Mouse (Mus musculus): Measurements from ENCODE around the gene Shank2.
A peak's percentile ranks its signal among the peaks of the same experiment; 100 is the strongest.

Shank2 gene

GRCm38 (mm10) chr7:144170272-144170671, 168.5 kb downstream of the Shank2 start:
- no peak for DNase-seq (ENCODE audit: low read depth, low spot score)

GRCm38 (mm10) chr7:144170686-144171085, 169.0 kb downstream of the Shank2 start:
- no peak for DNase-seq (ENCODE audit: low read depth, low spot score)

- no peak for DNase-seq (ENCODE audit: low read depth, low spot score)
These were observed 172.1 kb downstream of the Shank2 start for GRCm38 (mm10) chr7:144173869-144174268.

GRCm38 (mm10) chr7:144174329-144174728, 172.6 kb downstream of the Shank2 start:
- no peak for DNase-seq (ENCODE audit: low read depth, low spot score)

- DNase-seq (ENCODE audit: low read depth, low spot score), result no peak
These were observed 173.3 kb downstream of the Shank2 start for GRCm38 (mm10) chr7:144175025-144175424.

- DNase-seq (ENCODE audit: low read depth, low spot score), result peak; percentile 21
These were observed 173.9 kb downstream of the Shank2 start for GRCm38 (mm10) chr7:144175481-144176233.

GRCm38 (mm10) chr7:144176234-144176730, 174.6 kb downstream of the Shank2 start:
- no peak for DNase-seq (ENCODE audit: low read depth, low spot score)

- DNase-seq (ENCODE audit: low read depth, low spot score), result no peak
These were observed 177.7 kb downstream of the Shank2 start for GRCm38 (mm10) chr7:144179436-144179835.

- DNase-seq (ENCODE audit: low read depth, low spot score), result peak; percentile 70
These were observed 179.2 kb downstream of the Shank2 start for GRCm38 (mm10) chr7:144180885-144181284.

- no peak for DNase-seq (ENCODE audit: low read depth, low spot score)
These were observed 186.2 kb downstream of the Shank2 start for GRCm38 (mm10) chr7:144187869-144188430.

GRCm38 (mm10) chr7:144189446-144189845, 187.7 kb downstream of the Shank2 start:
- DNase-seq (ENCODE audit: low read depth, low spot score), result no peak

GRCm38 (mm10) chr7:144198491-144198890, 196.8 kb downstream of the Shank2 start:
- DNase-seq (ENCODE audit: low read depth, low spot score), result no peak

- no peak for DNase-seq (ENCODE audit: low read depth, low spot score)
These were observed 200.4 kb downstream of the Shank2 start for GRCm38 (mm10) chr7:144202017-144202682.

GRCm38 (mm10) chr7:144204290-144204689, 202.6 kb downstream of the Shank2 start:
- DNase-seq (ENCODE audit: low read depth, low spot score), result no peak

- no peak for DNase-seq (ENCODE audit: low read depth, low spot score)
These were observed 203.4 kb downstream of the Shank2 start for GRCm38 (mm10) chr7:144205161-144205560.

- DNase-seq (ENCODE audit: low read depth, low spot score), result no peak
These were observed 204.1 kb downstream of the Shank2 start for GRCm38 (mm10) chr7:144205837-144206236.

- no peak for DNase-seq (ENCODE audit: low read depth, low spot score)
These were observed 204.5 kb downstream of the Shank2 start for GRCm38 (mm10) chr7:144206254-144206653.

GRCm38 (mm10) chr7:144207100-144207499, 205.4 kb downstream of the Shank2 start:
- DNase-seq (ENCODE audit: low read depth, low spot score), result no peak

- DNase-seq (ENCODE audit: low read depth, low spot score), result peak; percentile 52
These were observed 206.1 kb downstream of the Shank2 start for GRCm38 (mm10) chr7:144207849-144208248.

GRCm38 (mm10) chr7:144208628-144209027, 206.9 kb downstream of the Shank2 start:
- peak; percentile 66 for DNase-seq (ENCODE audit: low read depth, low spot score)

- DNase-seq (ENCODE audit: low read depth, low spot score), result no peak
These were observed 208.8 kb downstream of the Shank2 start for GRCm38 (mm10) chr7:144210526-144210925.

GRCm38 (mm10) chr7:144212694-144213093, 211.0 kb downstream of the Shank2 start:
- no peak for DNase-seq (ENCODE audit: low read depth, low spot score)
